Mouse (Mus musculus): ENCODE results near the gene Camkk2.

GRCm38 (mm10) chr5:122733881-122734280, 45.3 kb downstream of the Camkk2 start:
- TF ChIP-seq POLR2A (IDR thresholded peaks at IDR 0.05; ENCODE audit: low read depth, low read length) (no peak), CTCF (IDR thresholded peaks at IDR 0.05; ENCODE audit: extremely low read depth, insufficient read depth, insufficient read length, insufficient replicate concordance) (no peak)
